Mouse (Mus musculus) CD8-positive naive resting alpha-beta T cell, adult 2 months (primary cell): Measurements from ENCODE around the gene Chst12.

Source experiments
- DNase-seq, 2 experiments: peaks; one replicate each; pipeline ENCODE4 v3.0.0; 2022; ENCODE audit warnings: low read depth in 2 of 2, low spot score in 2 of 2

Chst12 gene

DNA sequence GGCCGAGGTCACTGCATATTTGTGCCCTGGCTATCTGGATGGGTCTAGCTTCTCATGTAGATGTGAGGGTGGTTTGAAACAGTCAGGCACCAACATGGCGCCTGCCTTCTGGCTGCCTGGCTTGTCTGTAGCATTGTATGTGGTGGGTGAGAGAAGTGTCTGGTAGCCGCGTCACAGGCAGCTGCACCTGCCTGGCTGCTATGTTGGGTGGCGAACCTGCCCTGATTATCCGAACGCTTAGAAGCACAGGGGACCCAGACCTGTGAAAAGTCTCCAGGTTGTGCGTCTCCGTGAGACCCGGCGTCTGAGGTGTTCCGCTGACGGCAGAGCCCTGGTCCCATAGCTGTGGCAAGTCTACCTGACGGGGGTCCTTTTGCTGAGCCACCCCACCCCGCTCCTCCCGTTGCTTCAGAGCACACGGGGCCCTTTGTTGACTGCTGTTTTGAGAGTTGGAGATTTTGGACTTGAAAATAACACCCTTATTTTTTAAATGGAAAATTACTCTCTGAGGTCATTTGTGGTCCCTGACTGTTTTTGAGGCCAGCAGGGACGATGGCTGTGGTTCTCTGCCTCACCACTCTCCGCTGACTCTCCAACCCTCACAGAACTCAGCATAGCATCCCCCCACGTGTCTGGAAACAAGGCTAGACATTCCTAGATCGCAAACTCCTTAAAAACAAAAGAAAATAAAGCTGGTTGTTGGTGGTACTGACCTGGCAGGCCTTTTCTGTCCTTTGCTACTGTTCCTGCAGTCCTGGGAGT lies 12.0 kb downstream of the Chst12 start:
- DNase-seq = no peak

DNA sequence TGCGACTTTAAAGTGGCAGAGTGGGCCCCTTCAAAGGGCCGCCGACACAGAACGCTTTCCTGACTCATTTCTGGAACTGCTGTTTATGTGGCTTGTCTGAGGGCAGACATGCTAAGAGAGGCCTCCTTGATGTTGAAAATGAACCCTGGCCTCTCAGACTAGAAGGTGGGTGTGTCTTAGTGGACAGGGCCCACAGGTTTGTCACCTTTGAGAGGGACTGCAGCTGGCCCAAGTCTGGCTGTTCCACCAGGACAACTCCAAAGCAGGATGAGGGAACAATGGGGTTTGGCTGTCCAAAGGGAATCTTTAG lies 12.5 kb downstream of the Chst12 start:
- DNase-seq = no peak

DNA sequence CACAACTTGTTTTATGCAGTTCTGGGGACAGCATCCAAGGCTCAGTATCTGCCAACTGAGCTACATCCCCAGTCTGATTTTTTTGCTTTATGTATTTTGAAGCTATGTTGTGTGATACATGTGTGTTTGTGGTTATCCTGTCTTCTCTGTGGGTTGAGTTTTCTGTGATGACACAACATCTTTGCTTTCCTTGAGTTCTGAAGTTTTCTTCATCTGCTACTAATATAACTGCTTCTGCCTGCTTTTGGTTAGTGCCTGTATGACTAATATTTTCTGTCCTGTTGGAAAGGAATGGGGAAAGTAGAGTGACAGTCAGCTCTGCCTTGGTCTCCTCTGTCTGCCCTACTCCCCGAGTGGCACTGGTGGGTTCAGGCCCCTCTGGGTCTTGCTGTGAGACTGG lies 15.8 kb downstream of the Chst12 start:
- no peak for DNase-seq

DNA sequence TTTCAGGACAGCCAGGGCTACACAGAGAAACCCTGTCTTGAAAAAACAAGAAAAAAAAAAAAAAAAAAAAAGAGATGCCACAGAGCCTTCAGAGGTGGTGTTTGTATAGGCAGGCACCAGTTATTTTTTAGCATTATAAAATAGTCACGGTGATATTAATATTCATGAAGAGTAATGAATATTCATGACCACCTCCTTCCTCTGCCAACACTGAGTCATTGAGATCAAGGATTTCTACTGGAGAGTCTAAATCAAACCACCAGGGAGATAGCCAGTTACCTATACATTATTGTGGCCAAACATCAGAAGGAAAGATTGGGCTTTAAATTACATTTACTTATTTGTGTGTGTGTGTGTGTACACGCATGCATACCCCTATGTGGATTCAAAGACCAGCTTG lies 21.4 kb downstream of the Chst12 start:
- DNase-seq = no peak

DNA sequence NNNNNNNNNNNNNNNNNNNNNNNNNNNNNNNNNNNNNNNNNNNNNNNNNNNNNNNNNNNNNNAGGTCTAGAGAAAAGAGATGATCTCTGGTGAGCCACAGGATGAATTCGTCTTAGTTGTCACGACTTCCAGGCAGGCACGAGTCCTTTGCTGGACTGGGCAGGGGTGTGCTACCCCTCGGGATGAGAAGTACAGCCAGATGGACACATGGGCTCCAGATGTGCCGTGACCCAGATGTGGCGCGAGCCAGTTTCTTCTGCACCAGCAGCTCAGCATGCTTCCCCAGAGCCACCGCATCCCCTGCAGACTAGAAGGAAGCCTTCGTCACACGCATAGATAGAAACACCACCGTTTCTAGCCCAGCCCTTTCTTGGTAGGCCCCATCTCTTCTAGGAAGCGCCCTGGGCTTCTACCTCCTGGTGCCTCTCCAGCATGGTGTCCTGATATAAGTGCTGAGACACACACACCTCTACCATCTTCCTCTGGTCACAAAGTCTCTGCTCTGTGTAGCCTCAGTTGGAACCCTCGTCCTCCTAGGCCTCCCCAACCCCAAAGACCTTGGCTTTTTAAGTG lies 32.8 kb downstream of the Chst12 start:
- DNase-seq = no peak

DNA sequence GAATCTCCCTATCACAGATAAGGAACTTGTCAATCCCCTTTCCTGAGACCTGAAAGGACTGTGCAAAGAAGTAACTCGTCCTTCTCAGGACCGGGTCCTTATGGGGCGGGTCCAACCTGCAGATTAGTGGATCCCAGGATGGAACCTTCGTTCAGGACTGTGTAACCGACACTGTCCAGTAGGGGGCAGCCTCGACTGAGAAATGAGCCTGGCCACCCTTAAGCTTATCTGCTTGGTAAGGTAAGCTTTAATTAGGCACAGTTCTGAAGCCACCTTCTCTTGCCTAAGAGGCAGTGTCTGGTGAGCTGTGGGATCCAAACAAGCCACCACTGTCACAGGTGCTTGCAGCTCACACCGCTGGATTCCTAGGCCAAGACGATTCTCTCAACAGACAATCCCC lies 34.8 kb downstream of the Chst12 start:
- DNase-seq = peak; percentile 85 to 89

DNA sequence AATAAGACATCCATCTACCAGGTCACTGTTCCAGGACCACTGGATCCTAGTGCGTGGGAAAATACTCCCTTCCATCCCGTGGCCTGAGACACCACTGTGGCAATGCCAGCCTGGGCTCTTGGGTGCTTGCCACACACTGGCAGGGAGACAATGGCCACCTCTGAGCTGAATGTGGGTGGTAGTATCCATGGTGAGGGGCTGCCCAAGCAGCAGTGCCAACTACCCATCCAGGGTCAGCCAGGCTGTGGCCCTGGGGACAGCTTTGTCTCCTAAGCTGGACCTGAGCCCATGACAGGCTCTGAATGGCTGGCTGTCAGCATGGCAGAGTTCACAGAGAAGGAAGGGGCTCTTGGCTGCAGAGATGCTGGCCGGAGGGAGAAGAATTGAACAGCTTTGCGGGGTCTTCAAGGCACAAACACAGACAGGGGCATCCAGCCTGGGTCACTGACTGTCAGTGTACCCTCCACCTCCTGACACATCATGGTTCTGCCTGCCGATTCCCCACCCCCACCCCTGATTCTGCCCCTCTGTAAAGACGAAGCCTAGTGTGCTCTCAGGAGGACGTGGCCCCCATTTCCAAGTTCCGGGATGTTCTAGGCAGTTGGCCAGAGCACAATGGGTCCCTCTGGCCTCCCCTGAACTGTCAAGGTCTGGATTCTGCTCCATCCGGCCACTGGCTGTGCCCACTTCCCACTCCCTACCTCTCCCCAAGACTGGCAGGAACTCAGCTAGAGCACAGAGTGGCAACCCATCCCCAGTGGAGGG lies 37.6 kb downstream of the Chst12 start:
- DNase-seq = no peak

DNA sequence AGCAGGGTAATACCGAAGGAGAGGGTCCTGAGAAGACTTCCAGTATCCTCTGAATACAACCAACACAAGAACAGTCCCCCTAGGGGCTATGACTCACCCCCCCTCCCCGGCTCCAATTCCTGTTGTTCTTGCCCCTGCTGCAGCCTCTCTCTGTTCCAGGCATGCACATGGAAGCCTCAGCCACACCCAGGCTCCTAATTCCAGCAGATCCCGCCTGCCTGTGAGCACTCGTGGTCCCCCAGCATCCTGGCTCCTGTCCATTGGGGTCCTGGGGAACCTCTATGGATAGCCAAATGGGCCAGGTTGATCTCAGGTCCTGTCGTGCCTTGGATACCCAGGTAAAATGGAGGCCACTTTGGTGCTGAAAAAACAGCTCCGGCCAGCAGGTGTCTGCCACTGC lies 40.3 kb downstream of the Chst12 start:
- DNase-seq = no peak

DNA sequence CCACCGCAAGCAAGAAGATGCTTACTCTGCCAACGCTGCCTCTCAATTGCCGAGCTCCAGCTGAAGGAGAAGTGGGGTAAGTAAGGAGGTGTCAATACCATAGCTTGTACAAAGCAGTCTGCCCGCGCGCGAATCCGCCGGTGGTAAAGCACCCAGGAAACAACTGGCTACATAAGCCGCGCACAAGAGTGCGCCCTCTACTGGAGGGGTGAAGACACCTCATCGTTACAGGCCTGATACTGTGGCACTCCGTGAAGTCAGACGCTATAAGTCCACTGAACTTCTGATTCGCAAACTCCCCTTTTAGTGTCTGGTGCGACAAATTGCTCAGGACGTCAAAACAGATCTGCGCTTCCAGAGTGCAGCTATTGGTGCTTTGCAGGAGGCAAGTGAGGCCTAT lies 41.0 kb downstream of the Chst12 start:
- DNase-seq = no peak

DNA sequence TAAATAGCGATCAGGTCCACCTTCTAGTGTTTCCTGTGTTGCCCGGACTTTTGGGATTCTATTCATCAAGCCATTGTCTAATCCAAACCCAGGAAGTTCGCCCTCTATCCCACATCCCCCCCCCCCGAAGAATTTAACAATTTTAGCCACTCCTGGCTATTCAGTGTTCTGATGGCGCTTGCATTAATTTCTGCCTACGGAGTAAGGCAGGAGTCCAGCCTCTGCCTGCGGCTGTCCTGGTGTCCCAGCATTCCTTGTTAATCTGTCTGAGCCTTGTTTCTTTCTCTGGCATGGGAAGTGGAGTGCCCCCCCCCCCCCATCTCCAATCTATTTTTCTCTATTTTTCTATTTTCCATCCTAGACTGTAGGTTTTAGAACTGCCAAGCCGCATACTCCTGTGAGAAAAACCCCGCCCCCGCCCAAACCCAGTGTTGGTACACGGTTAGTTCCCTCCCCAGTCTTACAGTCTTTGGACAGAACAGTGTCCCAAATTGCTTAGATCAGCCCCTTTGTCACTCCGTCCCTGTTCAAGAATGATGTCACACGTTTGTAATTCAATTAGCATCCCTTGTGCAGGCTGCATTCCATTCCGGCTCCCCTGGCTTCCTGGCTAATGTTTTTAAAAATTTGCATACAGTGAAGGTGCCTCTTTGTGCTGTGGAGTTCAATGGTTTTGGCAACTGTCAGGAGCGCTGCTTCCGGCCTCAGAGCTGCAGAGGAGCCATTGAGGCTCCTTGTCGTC lies 44.1 kb downstream of the Chst12 start:
- no peak for DNase-seq

DNA sequence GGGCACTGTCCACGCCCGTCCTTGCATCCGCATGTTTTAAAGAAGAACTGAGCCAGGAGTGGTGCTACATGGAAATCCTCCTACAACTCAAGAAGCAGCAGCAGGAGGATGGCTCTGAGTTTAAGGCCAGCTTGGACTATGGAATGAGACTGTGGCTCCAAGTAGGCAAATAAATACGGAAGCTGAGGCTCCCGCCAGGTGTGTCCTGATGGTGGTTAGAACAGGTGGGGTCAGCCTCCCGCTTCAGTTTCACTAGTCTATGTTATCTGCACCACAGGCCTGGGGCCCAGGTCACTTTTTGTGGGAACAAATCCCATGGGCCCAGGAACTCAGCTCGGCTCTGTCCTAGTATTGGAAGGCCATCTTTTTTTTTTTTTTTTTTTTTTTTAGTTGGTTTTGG lies 48.4 kb downstream of the Chst12 start:
- DNase-seq = no peak

DNA sequence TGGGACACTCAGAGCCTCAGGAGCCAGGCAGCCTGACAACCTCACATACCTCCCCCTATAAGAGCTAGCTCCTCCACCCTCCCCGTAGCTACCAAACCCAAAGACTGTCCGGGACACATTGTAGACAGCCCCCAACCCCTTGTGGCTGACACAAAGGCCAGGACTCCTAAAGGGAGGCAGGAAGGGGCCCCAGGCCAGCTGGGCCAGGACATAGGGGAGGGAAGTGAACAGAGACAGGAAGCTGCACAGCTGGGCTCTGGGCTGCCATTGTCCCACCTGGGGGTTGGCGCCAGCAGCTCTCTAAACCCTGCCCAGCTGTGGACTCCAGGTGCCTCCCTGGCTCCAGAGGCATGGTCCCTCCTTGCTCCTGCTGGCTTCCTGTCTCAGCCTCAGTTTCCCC lies 51.5 kb downstream of the Chst12 start:
- DNase-seq = no peak

DNA sequence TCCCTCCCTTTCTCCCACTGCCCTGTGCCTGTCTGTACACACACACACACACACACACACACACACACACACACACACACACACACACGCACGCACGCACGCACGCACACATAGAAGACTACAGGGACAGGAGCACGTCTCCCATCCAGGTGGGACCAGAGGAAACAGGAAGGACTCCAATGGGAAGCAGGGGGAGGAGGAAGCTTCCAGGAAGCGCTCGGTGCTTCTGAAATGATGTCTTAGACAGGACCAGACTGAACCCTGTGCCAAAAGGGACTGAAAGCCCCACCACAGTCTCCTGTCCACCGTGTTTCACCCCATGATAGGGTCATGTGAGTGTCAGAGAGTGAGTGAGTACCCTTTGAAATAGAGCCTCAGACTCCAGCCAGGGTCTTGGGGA lies 57.3 kb downstream of the Chst12 start:
- no peak for DNase-seq

DNA sequence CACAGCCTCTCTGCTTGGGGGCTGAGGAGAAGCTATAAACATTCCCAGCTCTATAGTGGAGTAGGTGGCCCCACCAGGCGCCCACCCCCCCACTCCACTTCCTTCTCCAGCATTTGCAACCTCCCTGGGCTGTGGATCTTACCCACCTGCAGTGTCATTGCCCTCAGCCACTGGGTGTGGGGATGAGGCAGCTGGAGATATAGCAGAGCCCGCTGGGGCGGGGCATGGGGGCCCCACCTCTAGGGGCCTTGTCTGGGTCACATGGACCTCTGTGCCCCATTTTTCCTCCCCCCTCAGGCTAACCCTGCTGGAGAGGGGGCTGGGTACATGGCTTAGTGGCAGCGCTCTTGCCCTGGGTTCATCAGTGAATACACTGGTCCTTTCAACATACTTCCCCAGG lies 59.5 kb downstream of the Chst12 start, which contains the start of gene Grifin:
Gene Grifin (minus strand): TSS at position 176 of the 400 bp plus-strand sequence.
- no peak for DNase-seq

DNA sequence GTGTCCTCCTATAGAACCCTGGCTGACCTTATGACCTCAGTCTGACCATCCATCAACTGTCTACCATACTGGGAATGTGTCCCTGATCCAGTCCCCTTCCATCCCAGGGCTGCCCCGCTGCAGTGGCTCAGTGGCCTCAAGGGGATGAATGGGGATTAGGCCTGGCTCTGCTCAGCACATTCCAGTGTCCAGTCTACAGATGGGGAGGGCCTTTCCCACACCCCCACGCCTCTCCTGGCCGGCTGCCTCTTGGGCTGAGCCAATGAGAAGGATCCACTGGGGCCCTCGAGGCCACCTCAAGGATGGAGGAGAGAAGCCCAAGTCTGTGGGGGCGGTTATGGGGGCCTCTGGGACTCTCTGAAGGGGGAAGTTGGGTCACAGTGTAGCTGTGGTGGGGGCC lies 60.1 kb downstream of the Chst12 start:
- DNase-seq = no peak

DNA sequence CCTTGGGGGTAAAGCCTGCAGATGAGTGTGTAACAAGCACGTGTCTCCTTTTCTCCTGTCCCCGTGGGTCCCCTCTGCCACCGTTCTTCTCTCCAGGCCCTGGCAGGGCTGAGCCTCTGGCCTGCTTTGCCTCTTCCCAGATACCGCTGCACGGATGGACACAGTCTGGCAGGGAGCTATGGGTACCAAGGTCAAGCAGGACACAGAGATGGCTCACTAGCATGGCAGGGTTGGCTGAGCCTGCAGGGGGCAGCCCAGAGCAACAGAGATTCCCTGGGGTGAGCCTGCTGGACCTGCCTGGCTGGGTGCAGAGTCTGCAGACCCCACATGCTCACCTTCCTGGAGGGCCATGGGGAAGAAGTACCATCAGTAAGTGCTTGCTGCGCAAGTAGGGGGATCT lies 60.5 kb downstream of the Chst12 start:
- DNase-seq = peak; percentile 44 to 56

DNA sequence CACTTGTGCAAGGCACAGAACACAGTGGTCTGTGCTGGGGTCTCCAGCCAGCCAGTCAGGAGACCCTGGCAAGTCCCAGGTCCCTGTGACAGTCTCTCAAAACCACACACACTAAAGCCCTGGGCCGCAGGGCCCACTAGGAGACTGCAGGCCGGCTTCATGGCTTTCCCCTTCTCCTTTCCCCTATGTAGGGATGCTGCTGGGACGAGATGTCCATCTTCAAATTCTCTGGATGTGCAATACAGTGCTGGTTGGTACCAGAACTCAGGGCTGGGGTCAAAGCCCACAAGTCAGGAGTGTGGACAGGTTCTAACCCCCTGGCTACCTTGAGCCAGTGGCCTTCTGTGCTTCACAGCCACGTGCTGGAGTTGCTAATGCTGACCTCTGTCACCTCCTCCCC lies 60.9 kb downstream of the Chst12 start:
- DNase-seq = no peak

DNA sequence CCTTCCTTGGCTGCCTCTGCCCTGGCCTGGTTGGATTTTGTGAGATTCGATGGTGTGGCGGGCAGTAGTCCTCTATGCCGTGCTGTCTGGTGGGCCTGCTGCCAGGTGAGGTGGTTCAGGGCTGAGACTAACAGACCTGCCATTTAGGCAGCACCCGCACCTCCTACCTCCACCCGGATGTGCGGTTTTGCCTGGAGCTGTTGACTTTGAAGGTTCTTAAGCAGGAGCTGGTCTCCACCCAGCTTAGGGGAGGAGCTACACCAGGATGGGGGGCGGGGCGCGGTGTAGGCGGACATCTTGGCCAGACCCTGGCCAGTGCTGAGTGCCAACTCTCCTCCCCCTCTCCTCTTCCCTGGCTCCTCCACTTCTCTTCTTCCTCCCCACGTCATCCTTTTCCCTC lies 62.0 kb downstream of the Chst12 start:
- DNase-seq = peak; percentile 76 to 88

DNA sequence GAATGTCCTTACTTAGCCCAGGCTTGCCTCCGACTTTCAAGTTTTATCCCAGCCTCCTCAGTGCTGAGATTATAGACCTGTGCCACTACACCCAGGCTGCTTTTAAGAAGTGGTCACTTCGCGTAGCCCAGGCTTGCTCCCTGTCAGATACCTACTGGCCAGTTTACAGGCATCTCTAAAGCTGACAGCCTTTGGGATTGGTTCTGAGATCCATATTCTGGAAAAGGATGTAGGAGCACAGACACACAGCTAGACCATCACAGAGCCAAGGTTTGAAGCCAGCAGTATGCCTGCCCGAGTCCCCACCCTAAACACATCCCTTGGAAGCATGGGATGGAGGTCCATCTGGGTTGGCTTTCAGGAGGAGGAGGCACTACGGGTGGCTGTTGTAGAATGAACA lies 62.4 kb downstream of the Chst12 start:
- no peak for DNase-seq

DNA sequence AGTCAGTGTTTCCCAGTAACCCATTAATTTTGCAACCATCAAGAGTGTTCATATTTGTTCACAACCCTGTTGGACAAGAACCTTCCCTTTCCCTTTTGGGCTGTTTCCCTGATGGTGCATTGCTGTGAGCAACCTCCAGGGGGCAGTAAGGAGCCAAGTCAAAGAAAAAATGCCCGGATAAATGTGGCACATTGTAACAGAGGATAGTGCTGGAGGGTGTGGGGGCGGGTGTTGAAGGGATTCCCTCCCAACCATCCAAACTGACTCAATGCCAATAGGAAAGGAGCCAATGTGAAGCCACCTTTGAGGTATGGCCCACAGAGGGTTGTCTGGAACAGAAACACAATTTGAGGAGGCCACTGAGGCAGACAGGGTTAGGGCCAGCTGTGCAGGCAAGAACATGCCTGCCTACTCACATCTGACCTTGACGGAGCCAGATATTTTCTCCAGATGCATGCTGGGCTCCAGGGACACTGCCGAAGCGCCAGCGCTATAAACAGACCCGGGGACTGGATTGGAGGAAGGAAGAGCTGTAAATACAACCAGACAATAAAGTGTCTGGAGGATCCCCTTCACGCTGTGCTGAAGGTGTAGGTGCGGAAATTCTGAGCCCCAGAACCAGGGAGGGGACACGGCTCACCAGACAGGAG lies 63.1 kb downstream of the Chst12 start:
- peak; percentile 68 to 76 for DNase-seq

DNA sequence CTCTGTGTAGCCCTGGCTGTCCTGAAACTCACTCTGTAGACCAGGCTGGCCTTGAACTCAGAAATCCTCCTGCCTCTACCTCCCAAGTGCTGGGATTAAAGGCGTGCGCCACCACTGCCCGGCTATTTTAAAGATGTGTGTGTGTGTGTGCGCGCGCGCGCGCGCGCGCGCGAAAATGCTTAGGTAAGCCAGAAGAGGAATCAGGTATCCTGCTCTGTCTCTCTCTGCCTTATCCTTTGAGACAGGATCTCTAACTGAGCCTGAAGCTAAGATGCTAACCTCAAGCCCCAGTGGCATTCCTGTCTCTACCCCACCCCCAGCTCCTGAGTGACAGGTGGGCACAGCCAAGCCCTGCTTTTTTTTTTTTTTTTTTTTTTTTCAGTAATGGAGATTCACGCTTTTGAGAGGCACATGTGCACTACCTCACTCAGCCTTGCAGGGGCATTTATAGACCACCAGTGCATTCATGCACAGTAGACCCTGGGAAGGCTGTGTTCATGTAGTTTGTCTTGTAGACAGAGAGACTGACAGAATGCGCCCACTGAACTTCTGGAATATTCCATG lies 63.8 kb downstream of the Chst12 start:
- DNase-seq = no peak
